Mouse (Mus musculus): Measurements from ENCODE around the gene Tmprss6.

GRCm38 (mm10) chr15:78480991-78481390, 12.6 kb upstream of the Tmprss6 start:
- no peak for TF ChIP-seq POLR2A (IDR thresholded peaks at IDR 0.05; ENCODE audit: insufficient read length, low read depth)
- no peak for TF ChIP-seq E2F4 (IDR thresholded peaks at IDR 0.05; ENCODE audit: insufficient read depth)
- TF ChIP-seq MAX (IDR thresholded peaks at IDR 0.05; ENCODE audit: low read depth) = no peak
- TF ChIP-seq USF1 (IDR thresholded peaks at IDR 0.05; ENCODE audit: low read depth) = no peak
- no peak for TF ChIP-seq POLR2AphosphoS2 (IDR thresholded peaks at IDR 0.05; ENCODE audit: insufficient read length, low read depth)
- no peak for TF ChIP-seq TCF12 (IDR thresholded peaks at IDR 0.05; ENCODE audit: insufficient read depth, poor library complexity, severe bottlenecking)
- TF ChIP-seq REST (IDR thresholded peaks at IDR 0.05; ENCODE audit: insufficient read depth, insufficient read length) = no peak
- TF ChIP-seq MYOD1 (IDR thresholded peaks at IDR 0.05; ENCODE audit: control insufficient read depth in 1 of 3, insufficient read length in 2 of 3, low read depth in 2 of 3) = no peak
- no peak for TF ChIP-seq CEBPB (IDR thresholded peaks at IDR 0.05; ENCODE audit: insufficient read depth, poor library complexity, severe bottlenecking)
